Mouse (Mus musculus): Measurements from ENCODE around the gene Sh2d7. TPM values are rescaled to one million over a fixed set of nuclear protein-coding genes. Genes with fewer than 3 reads are reported as not detected.

Sh2d7 gene
- polyA plus RNA-seq, 1 experiment from 2014 or later, result not detected

Other genes with a start within 250 kb of the Sh2d7 start
- 64.9 and 71.1 TPM in 2 replicates for gene Dmxl2, start 37.4 kb upstream of the Sh2d7 start, polyA plus RNA-seq (2014; fragmentation: Nextera tagmentation; extraction: Ambion mirVana)
- gene Cib2, start 21.2 kb downstream of the Sh2d7 start, polyA plus RNA-seq (2014; fragmentation: Nextera tagmentation; extraction: Ambion mirVana), result 41.5 and 51.7 TPM in 2 replicates
- 150 and 153 TPM in 2 replicates for gene Idh3a, start 47.4 kb downstream of the Sh2d7 start, polyA plus RNA-seq (2014; fragmentation: Nextera tagmentation; extraction: Ambion mirVana)
- 14.7 and 16.8 TPM in 2 replicates for gene Acsbg1, start 122.9 kb downstream of the Sh2d7 start, polyA plus RNA-seq (2014; fragmentation: Nextera tagmentation; extraction: Ambion mirVana)
- gene Dnaja4, start 159.9 kb downstream of the Sh2d7 start, polyA plus RNA-seq (2014; fragmentation: Nextera tagmentation; extraction: Ambion mirVana), result 5.0 TPM in 2 replicates
- gene Wdr61, start 195.5 kb downstream of the Sh2d7 start, polyA plus RNA-seq (2014; fragmentation: Nextera tagmentation; extraction: Ambion mirVana), result 111 and 114 TPM in 2 replicates
- gene Crabp1, start 225.8 kb downstream of the Sh2d7 start, polyA plus RNA-seq (2014; fragmentation: Nextera tagmentation; extraction: Ambion mirVana), result 34.8 and 35.1 TPM in 2 replicates